Mouse (Mus musculus): ENCODE results near the gene Cyct. TPM values are rescaled to one million over a fixed set of nuclear protein-coding genes. Genes with fewer than 3 reads are reported as not detected.

The Cyct gene
- total and polyA plus RNA-seq, 3 experiments: 0.33 TPM; not detected in 2

DNA sequence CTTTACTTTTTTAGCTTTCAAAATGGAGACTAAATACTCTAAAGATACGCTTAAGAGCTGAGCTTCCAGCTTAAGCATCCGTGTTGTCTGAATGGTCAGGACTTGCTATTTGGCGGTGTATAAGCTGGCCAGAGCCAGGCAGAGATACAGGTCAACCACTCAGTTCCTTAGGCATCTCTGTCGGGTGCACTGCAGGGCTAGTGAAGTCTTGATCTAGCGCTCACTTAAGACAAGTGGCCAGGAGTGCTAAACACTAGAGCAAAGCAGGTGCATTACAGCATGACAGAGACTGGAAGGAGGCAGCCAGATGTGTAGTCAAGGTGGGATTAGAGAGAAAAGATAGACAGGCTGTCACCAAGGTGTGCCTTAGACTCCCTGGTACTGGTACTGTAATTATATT, 30.2 kb downstream of the Cyct start:
- no peaks in the 10 kb centered on the region for H3K36me3 ChIP-seq (ENCODE audit: control insufficient read depth in 1 of 2, insufficient read depth in 2 of 2, low read length in 2 of 2)
- DNase-seq (ENCODE audit: low read depth, low spot score): no peak
- H3K4me1 ChIP-seq (ENCODE audit: control insufficient read depth in 1 of 2, insufficient read depth in 2 of 2, low read length in 2 of 2): no peaks in the 10 kb centered on the region
- no peak overlapping the region for H3K27ac ChIP-seq (ENCODE audit: control insufficient read depth, low read depth, low read length)
- no peak overlapping the region for H3K4me3 ChIP-seq (ENCODE audit: control insufficient read depth in 1 of 2, insufficient read depth in 1 of 2, low read depth in 2 of 2, low read length in 2 of 2)
- H3K9ac ChIP-seq (ENCODE audit: control insufficient read depth, low read depth, low read length, poor library complexity, severe bottlenecking): no peak overlapping the region
- H3K9me3 ChIP-seq (replicated peaks; ENCODE audit: insufficient read depth, low read length): no peaks in the 10 kb centered on the region
- no peaks in the 10 kb centered on the region; a peak in 1 of 4 replicates for H3K27me3 ChIP-seq (ENCODE audit: control insufficient read depth in 1 of 2, insufficient read depth in 2 of 2, low read length in 2 of 2)
- TF ChIP-seq NELFE (IDR thresholded peaks at IDR 0.05; ENCODE audit: low read depth, low read length) (no peak), BHLHE40 (IDR thresholded peaks at IDR 0.05; ENCODE audit: borderline replicate concordance, low read depth, low read length) (no peak), POLR2A (IDR thresholded peaks at IDR 0.05; ENCODE audit: control insufficient read depth in 1 of 2, insufficient read depth in 1 of 2, low read depth in 1 of 2, low read length in 2 of 2, poor library complexity in 1 of 2) (no peak), ETS1 (IDR thresholded peaks at IDR 0.05; ENCODE audit: low read depth, low read length) (no peak), TAL1 (IDR thresholded peaks at IDR 0.05; ENCODE audit: low read length) (no peak), MXI1 (IDR thresholded peaks at IDR 0.05; ENCODE audit: low read depth, low read length) (no peak), TCF12 (IDR thresholded peaks at IDR 0.05; ENCODE audit: low read depth, low read length) (no peak), POLR2AphosphoS2 (IDR thresholded peaks at IDR 0.05; ENCODE audit: low read length) (no peak), MAX (IDR thresholded peaks at IDR 0.05; ENCODE audit: low read length) (no peak), TBP (IDR thresholded peaks at IDR 0.05; ENCODE audit: low read depth, low read length) (no peak), SIN3A (IDR thresholded peaks at IDR 0.05; ENCODE audit: low read length) (no peak), USF1 (IDR thresholded peaks at IDR 0.05; ENCODE audit: low read depth, low read length) (no peak), JUND (IDR thresholded peaks at IDR 0.05; ENCODE audit: low read depth, low read length) (no peak), E2F4 (IDR thresholded peaks at IDR 0.05; ENCODE audit: borderline replicate concordance, low read depth, low read length) (no peak), ZC3H11A (IDR thresholded peaks at IDR 0.05; ENCODE audit: low read depth, low read length) (no peak)
- no peaks in the 10 kb centered on the region for H3K79me2 ChIP-seq (ENCODE audit: control insufficient read depth, insufficient read depth, low read length, poor library complexity)

GRCm38 (mm10) chr2:76326161-76326560, 34.1 kb downstream of the Cyct start:
- no peaks in the 10 kb centered on the region; a peak in 1 of 4 replicates for H3K27me3 ChIP-seq (ENCODE audit: control insufficient read depth in 1 of 2, insufficient read depth in 2 of 2, low read length in 2 of 2)
- TF ChIP-seq MEF2A (IDR thresholded peaks at IDR 0.05; ENCODE audit: extremely low read depth, insufficient replicate concordance, low read depth, low read length, poor library complexity, severe bottlenecking) (no peak), POLR2AphosphoS2 (IDR thresholded peaks at IDR 0.05; ENCODE audit: low read length) (no peak), MYC (IDR thresholded peaks at IDR 0.05; ENCODE audit: low read depth, low read length) (no peak), MAZ (IDR thresholded peaks at IDR 0.05; ENCODE audit: low read depth, low read length) (no peak), GATA1 (IDR thresholded peaks at IDR 0.05; ENCODE audit: low read depth, low read length) (no peak), E2F4 (IDR thresholded peaks at IDR 0.05; ENCODE audit: borderline replicate concordance, low read depth, low read length) (no peak), ZC3H11A (IDR thresholded peaks at IDR 0.05; ENCODE audit: low read depth, low read length) (no peak), RAD21 (IDR thresholded peaks at IDR 0.05; ENCODE audit: low read depth, low read length) (no peak), CTCF (IDR thresholded peaks at IDR 0.05 in 2 of 3, conservative IDR thresholded peaks at IDR 0.05 in 1 of 3; ENCODE audit: control insufficient read depth in 1 of 3, insufficient read depth in 1 of 3, low read depth in 2 of 3, low read length in 3 of 3, poor library complexity in 1 of 3, severe bottlenecking in 1 of 3) (no peak), ELF1 (IDR thresholded peaks at IDR 0.05; ENCODE audit: low read depth, low read length) (no peak), TBP (IDR thresholded peaks at IDR 0.05; ENCODE audit: low read depth, low read length) (no peak), MAX (IDR thresholded peaks at IDR 0.05; ENCODE audit: low read length) (no peak), CHD2 (IDR thresholded peaks at IDR 0.05; ENCODE audit: low read length) (no peak), KAT2A (conservative IDR thresholded peaks at IDR 0.05; ENCODE audit: low read depth, low read length) (no peak), HCFC1 (IDR thresholded peaks at IDR 0.05; ENCODE audit: low read depth, low read length) (no peak), POLR2A (IDR thresholded peaks at IDR 0.05; ENCODE audit: control insufficient read depth in 1 of 2, insufficient read depth in 1 of 2, low read depth in 1 of 2, low read length in 2 of 2, poor library complexity in 1 of 2) (no peak), JUND (IDR thresholded peaks at IDR 0.05; ENCODE audit: low read depth, low read length) (no peak), GABPA (IDR thresholded peaks at IDR 0.05; ENCODE audit: low read depth, low read length) (no peak), ETS1 (IDR thresholded peaks at IDR 0.05; ENCODE audit: low read depth, low read length) (no peak), MYB (IDR thresholded peaks at IDR 0.05; ENCODE audit: low read depth, low read length) (no peak)
- no peak overlapping the region for H3K4me3 ChIP-seq (ENCODE audit: control insufficient read depth in 1 of 2, insufficient read depth in 1 of 2, low read depth in 2 of 2, low read length in 2 of 2)
- no peaks in the 10 kb centered on the region for H3K79me2 ChIP-seq (ENCODE audit: control insufficient read depth, insufficient read depth, low read length, poor library complexity)
- no peaks in the 10 kb centered on the region for H3K36me3 ChIP-seq (ENCODE audit: control insufficient read depth in 1 of 2, insufficient read depth in 2 of 2, low read length in 2 of 2)
- H3K27ac ChIP-seq (ENCODE audit: control insufficient read depth, low read depth, low read length): no peak overlapping the region
- no peak overlapping the region for H3K9ac ChIP-seq (ENCODE audit: control insufficient read depth, low read depth, low read length, poor library complexity, severe bottlenecking)
- no peaks in the 10 kb centered on the region for H3K4me1 ChIP-seq (ENCODE audit: control insufficient read depth in 1 of 2, insufficient read depth in 2 of 2, low read length in 2 of 2)
- H3K9me3 ChIP-seq (replicated peaks; ENCODE audit: insufficient read depth, low read length): no peaks in the 10 kb centered on the region
- DNase-seq (ENCODE audit: low read depth, low spot score): no peak
